Mouse (Mus musculus): ENCODE data around the gene Trappc11. TPM values are rescaled to one million over a fixed set of nuclear protein-coding genes. Genes with fewer than 3 reads are reported as not detected.
"Not testable (repeated sequence)": the region's sequence is repeated elsewhere in the genome, so short reads cannot be mapped to it uniquely, and the experiment has no call there.

Gene Trappc11
- polyA plus RNA-seq, 1 experiment from 2014 or later = 32.7 TPM

DNA sequence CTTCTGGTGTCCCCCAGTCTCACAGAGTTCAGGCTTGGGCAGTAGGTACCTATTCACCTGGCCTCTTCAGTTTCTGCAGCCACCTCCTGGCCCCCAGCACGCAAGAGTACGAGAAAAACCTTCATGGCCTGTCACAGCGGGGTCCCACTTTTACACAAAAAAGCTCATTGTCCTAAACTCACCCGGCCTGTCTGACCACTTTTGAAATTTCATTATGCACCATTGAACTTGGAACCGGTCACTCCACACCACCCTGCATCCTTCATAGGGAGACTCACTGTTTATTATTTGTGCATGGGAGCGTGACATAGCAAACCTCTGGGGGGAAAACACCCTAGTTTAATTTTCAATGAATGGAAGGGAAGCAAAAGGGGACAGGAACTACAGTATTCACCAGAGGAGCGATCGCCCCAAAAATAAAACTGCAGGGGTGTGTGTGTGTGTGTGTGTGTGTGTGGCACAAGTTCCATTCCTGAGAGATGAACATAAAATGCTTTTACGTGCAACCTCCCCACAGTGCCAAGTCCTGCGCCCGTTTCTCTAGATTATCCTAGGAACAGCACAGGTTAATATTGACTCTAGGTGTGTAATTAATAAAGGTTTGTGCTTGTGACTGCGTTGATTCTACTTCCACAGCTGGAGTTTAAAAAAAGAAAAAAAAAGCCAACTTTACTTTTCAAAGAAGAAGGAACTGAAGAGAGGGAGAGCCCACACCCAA, 50.8 kb downstream of the Trappc11 start:
- 62% methylated on average over 12 of the region's 12 CpGs for WGBS
- Histone ChIP-seq H3K4me1 (no peaks in the 10 kb centered on the region), H3K27me3 (no peaks in the 10 kb centered on the region)

DNA sequence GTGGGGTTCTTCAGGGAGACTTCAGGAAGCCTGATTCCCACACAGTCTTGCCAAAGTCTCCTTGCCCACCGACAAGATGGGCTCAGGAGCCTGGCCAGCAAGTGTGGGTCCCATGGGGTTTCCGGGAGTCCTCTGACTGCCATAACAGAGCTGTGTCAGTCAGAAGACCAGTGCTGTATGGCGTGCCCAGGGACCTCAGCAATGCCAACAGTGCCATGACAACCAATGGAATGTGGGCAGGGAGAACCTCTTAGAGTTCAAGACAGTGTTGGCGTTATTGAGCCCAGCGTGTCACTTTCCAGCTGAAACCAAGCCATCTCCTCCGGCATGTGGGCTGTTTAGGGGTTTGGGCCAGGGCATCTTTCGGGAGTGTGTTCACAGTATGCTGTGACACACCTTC, 53.2 kb downstream of the Trappc11 start:
- Histone ChIP-seq H3K36me3 (no peaks in the 10 kb centered on the region; the same call in 1 of the 2 replicates), H3K4me3 (no peak overlapping the region), H3K4me2 (replicated peaks) (no peak overlapping the region), H3K27ac (no peak overlapping the region), H3K9me3 (no peaks in the 10 kb centered on the region), H3K4me1 (no peaks in the 10 kb centered on the region), H3K9ac (no peak overlapping the region), H3K27me3 (no peaks in the 10 kb centered on the region)
- no peak for ATAC-seq (ENCODE audit: low FRiP score, low read depth)
- 96% methylated on average over 7 of the region's 7 CpGs for WGBS

More for the DNA sequence above, 50.8 kb downstream of the Trappc11 start:
- Histone ChIP-seq H3K9ac (no peak overlapping the region), H3K4me2 (replicated peaks) (no peak overlapping the region), H3K4me3 (no peak overlapping the region), H3K27ac (no peak overlapping the region), H3K9me3 (peaks cover 4% of the 10 kb centered on the region; the same call in 1 of the 2 replicates), H3K36me3 (peaks cover 8% of the 10 kb centered on the region)
- ATAC-seq (ENCODE audit: low FRiP score, low read depth) = no peak

DNA sequence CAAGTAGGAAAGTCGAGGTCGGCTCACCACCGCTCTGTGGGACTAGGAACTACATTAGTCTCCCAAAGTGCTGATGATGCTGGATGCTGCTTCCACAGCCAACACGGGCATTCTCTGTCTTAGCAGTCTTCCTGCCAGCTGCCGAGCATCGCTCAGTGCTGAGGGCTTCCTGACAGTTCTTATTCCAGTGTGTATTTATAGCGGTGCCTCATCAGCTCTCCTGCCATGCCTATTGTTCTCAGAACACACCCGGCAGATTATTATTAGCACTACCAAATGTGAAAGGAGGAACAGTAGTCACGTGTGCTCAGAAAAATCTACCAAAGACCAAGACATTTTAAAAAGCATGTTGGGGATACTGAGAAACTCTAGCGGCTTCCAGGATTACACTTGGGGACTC, 71.6 kb downstream of the Trappc11 start:
- no peak overlapping the region for H3K9ac ChIP-seq
- H3K4me1 ChIP-seq = no peaks in the 10 kb centered on the region
- ATAC-seq (ENCODE audit: low FRiP score, low read depth) = no peak
- H3K27ac ChIP-seq = no peak overlapping the region
- H3K27me3 ChIP-seq = no peaks in the 10 kb centered on the region
- H3K4me2 ChIP-seq (replicated peaks) = no peak overlapping the region
- WGBS = 84% methylated on average over 10 of the region's 10 CpGs
- H3K4me3 ChIP-seq = no peak overlapping the region
- H3K9me3 ChIP-seq = peaks cover 12% of the 10 kb centered on the region
- H3K36me3 ChIP-seq = no peaks in the 10 kb centered on the region

DNA sequence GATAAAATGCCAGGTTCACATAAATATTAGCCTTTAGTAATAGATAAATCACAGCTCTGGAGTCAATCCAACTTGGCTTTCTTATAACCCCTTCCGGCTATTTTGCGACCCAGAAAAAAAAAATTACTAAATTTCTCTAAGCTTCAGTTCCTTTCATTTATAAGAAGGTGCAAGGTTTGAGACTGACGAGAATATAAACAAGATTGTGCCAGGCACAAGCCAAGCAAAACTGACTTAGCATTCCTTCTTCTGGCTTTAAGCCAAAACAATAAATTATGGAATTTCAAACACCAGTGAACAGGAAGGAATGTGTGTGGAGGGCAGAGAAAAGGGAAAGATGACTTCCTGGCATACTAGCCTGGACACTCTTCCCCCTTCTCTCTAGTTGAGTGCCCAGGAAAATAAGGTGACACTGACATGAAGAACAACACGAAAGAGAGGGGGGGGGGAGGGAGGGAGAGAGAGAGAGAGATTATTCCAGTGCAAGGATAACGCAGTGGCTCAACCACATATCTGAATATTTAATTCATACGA, 74.0 kb downstream of the Trappc11 start:
- Histone ChIP-seq H3K9ac (no peak overlapping the region), H3K4me2 (replicated peaks) (no peak overlapping the region), H3K27ac (no peak overlapping the region), H3K27me3 (no peaks in the 10 kb centered on the region), H3K9me3 (peaks cover 17% of the 10 kb centered on the region), H3K4me1 (no peaks in the 10 kb centered on the region), H3K4me3 (no peak overlapping the region), H3K36me3 (no peaks in the 10 kb centered on the region)
- ATAC-seq (ENCODE audit: low FRiP score, low read depth) = no peak
- WGBS = 68% methylated on average over 6 of the region's 6 CpGs

DNA sequence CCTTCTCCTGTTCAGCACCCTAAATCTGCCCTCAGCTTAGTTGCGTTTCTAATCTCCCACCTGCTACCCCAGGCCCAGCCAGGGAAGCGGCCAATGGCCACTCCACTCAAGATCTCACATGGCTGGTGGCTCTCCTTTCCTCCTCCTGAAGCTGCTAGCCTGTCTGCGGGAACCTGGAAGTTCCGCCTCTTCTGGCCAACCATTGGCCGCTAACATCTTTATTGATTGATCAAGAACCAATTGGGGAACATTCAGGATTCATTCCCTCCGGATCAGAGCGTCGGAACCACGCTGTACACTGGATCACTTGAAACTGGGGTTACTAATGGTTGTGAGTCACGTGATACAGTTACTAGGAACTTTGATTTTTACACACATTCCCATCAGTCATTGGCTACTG, 74.7 kb downstream of the Trappc11 start:
- Histone ChIP-seq H3K36me3 (no peaks in the 10 kb centered on the region), H3K4me2 (replicated peaks) (no peak overlapping the region), H3K9me3 (peaks cover 17% of the 10 kb centered on the region), H3K4me3 (no peak overlapping the region), H3K9ac (no peak overlapping the region), H3K4me1 (no peaks in the 10 kb centered on the region), H3K27ac (no peak overlapping the region), H3K27me3 (no peaks in the 10 kb centered on the region)
- 92% methylated on average over 10 of the region's 10 CpGs for WGBS
- ATAC-seq (ENCODE audit: low FRiP score, low read depth) = no peak

DNA sequence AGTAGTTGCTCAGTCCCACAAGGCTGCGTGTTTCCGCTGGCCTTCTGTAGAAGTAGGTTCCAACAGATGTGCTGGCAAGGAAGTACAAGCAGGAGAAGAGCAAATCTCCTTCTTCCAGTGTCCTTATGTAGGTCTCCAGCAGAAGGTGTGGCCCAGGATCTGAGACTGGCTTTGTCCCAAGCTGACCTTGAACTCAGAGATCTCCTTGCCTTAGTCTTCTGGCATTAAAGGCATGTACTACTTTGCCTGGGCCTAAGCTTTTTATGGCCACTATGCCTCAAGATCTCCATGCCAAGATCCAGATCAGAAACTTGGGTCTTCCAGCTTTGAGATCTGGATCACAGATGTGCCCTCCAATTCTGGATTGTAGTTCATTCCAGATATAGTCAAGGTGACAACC, 84.1 kb downstream of the Trappc11 start:
- H3K36me3 ChIP-seq; H3K9ac ChIP-seq; H3K4me2 ChIP-seq (replicated peaks); ATAC-seq (ENCODE audit: low FRiP score, low read depth); H3K27ac ChIP-seq; H3K4me3 ChIP-seq; H3K4me1 ChIP-seq; H3K27me3 ChIP-seq; H3K9me3 ChIP-seq: not testable (repeated sequence)
- 95% methylated on average over 2 of the region's 2 CpGs for WGBS

DNA sequence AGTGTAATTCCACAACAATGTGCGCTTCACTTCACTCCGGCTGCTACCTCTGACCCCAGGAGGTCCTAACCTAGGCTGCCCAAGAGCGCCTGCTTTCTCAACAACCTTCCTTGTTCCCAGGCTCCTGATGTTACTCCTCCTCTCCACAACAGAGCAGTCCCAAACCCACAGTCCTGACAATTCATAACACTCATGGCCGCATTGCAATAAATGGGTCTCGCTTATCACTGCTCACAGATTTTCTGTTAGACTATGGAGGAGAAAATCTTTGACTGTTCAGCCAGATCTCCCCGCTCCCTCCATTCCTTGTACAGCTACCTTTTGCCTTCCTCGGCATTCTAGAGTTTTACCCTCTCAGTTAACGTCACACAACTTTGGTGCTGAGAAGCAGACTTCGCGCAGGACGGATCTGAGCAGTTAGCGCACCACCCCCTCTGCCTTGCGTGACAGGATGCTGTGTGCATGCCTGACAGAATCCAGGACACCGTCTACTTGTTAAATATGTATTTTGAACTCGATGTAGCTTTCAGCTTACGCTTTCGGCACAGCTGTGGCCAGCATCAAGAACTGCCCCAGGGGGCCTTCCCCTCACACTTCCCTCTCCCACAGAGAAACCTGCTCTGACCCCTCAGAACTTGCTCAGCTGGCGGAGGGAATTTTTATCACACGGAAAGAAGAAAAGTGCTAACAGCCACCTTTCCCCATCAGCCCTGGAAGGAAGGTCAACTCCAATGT, 86.8 kb downstream of the Trappc11 start, which contains the start of gene Stox2:
TSS of gene Stox2 (minus strand) at position 51 of the 735 bp plus-strand sequence.
- peaks cover 9% of the 10 kb centered on the region; the same call in 1 of the 2 replicates for H3K4me1 ChIP-seq
- 67% methylated on average over 19 of the region's 19 CpGs for WGBS
- no peak within 1 kb of the TSS for H3K27ac ChIP-seq
- peaks cover 4% of the 10 kb centered on the region; the same call in 1 of the 2 replicates for H3K9me3 ChIP-seq
- H3K9ac ChIP-seq = no peak within 1 kb of the TSS
- peak within 1 kb of the TSS; percentile 29 for H3K4me2 ChIP-seq (replicated peaks)
- ATAC-seq (ENCODE audit: low FRiP score, low read depth) = peak; percentile 32; the same call in 1 of the 2 replicates
- H3K36me3 ChIP-seq = no peaks in the 10 kb centered on the region
- H3K27me3 ChIP-seq = no peaks in the 10 kb centered on the region
- no peak within 1 kb of the TSS for H3K4me3 ChIP-seq

Other genes starting within 250 kb of the Trappc11 start
- gene Stox2, start 87.1 kb downstream of the Trappc11 start, polyA plus RNA-seq (2015; fragmentation: Nextera tagmentation; extraction: Ambion mirVana) = 21.4 and 24.1 TPM in 2 replicates
- gene Rwdd4a, start 194 bp upstream of the Trappc11 start, polyA plus RNA-seq (2015; fragmentation: Nextera tagmentation; extraction: Ambion mirVana) = 42.7 and 46.3 TPM in 2 replicates
- gene Ing2, start 142.1 kb upstream of the Trappc11 start, polyA plus RNA-seq (2015; fragmentation: Nextera tagmentation; extraction: Ambion mirVana) = 9.3 and 9.7 TPM in 2 replicates
- 26.5 and 27.9 TPM in 2 replicates for gene Cdkn2aip, start 180.5 kb upstream of the Trappc11 start, polyA plus RNA-seq (2015; fragmentation: Nextera tagmentation; extraction: Ambion mirVana)